Mouse (Mus musculus) megakaryocyte, embryonic 14.5 days (primary cell): ENCODE results near the gene Cilp. TPM values are rescaled to one million over a fixed set of nuclear protein-coding genes. Genes with fewer than 3 reads are reported as not detected.
A peak's percentile ranks its signal among the peaks of the same experiment; 100 is the strongest.
"Not testable (repeated sequence)": the region's sequence is repeated elsewhere in the genome, so short reads cannot be mapped to it uniquely, and the experiment has no call there.

Source experiments
- H3K27me3 ChIP-seq: replicated peaks from 2 replicates; pipeline ENCODE3; 2012; ENCODE audit warnings: inconsistent platforms
- H3K36me3 ChIP-seq: replicated peaks from 2 replicates; pipeline ENCODE3; 2012; ENCODE audit warnings: low read length, inconsistent platforms, mixed read lengths
- H3K4me1 ChIP-seq: 2 replicates; pipeline ENCODE4 v1.6.1; 2012; ENCODE audit warnings: inconsistent platforms
- H3K4me3 ChIP-seq: replicated peaks from 2 replicates; pipeline ENCODE3; 2012; ENCODE audit warnings: moderate library complexity, mild to moderate bottlenecking, inconsistent platforms
- H3K9me3 ChIP-seq: 2 replicates; pipeline ENCODE4 v1.6.1; 2012; ENCODE audit warnings: inconsistent platforms
- FLI1 ChIP-seq: IDR thresholded peaks from 2 replicates; pipeline ENCODE4 v1.6.1; 2012; ENCODE audit warnings: low read length, inconsistent platforms, mixed read lengths
- GATA1 ChIP-seq: IDR thresholded peaks from 3 replicates; pipeline ENCODE4 v1.6.1; 2012; ENCODE audit warnings: mixed read lengths, low read length, inconsistent platforms, borderline replicate concordance
- polyA plus RNA-seq: library from polyadenylated mRNA; stranded (reverse); fragments of >175 nt; gene quantifications from 2 replicates; pipeline ENCODE4 v1.2.3, GENCODE M21; 2012; ENCODE audit warnings: low replicate concordance; ENCODE audit not compliant: insufficient read depth

Gene Cilp
- polyA plus RNA-seq = 0.03 TPM in 1 of 2 replicates, not detected in the other

GRCm38 (mm10) chr9:65264959-65265358 lies at the start of gene Cilp:
Cilp (plus strand) TSS chr9:65265180.
- H3K4me1 ChIP-seq = no peaks in the 10 kb centered on the region
- TF ChIP-seq GATA1 (no peak), FLI1 (no peak)
- no peak within 1 kb of the TSS for H3K4me3 ChIP-seq
- H3K9me3 ChIP-seq = no peaks in the 10 kb centered on the region
- peaks cover 66% of the 10 kb centered on the region for H3K27me3 ChIP-seq
- H3K36me3 ChIP-seq = no peaks in the 10 kb centered on the region

- H3K9me3 ChIP-seq = peaks cover 3% of the 10 kb centered on the region; the same call in 1 of the 2 replicates
- H3K4me3 ChIP-seq = peak overlapping the region; percentile 95
- H3K27me3 ChIP-seq = no peaks in the 10 kb centered on the region
- peaks cover 48% of the 10 kb centered on the region for H3K4me1 ChIP-seq
- no peaks in the 10 kb centered on the region for H3K36me3 ChIP-seq
- TF ChIP-seq FLI1 (no peak), GATA1 (peak; percentile 57; the same call in 1 of the 3 replicates)
Observed at GRCm38 (mm10) chr9:65215494-65216126, 49.4 kb upstream of the Cilp start.

GRCm38 (mm10) chr9:65216972-65217371 lies 48.0 kb upstream of the Cilp start:
- H3K4me3 ChIP-seq = peak overlapping the region; percentile 81
- H3K9me3 ChIP-seq = peaks cover 3% of the 10 kb centered on the region; the same call in 1 of the 2 replicates
- peaks cover 3% of the 10 kb centered on the region for H3K27me3 ChIP-seq
- no peaks in the 10 kb centered on the region for H3K36me3 ChIP-seq
- H3K4me1 ChIP-seq = peaks cover 55% of the 10 kb centered on the region
- no peak for TF ChIP-seq FLI1

- Histone ChIP-seq H3K36me3 (no peaks in the 10 kb centered on the region), H3K27me3 (peaks cover 3% of the 10 kb centered on the region), H3K9me3 (no peaks in the 10 kb centered on the region), H3K4me1 (peaks cover 55% of the 10 kb centered on the region), H3K4me3 (peak overlapping the region; percentile 64)
- no peak for TF ChIP-seq GATA1
- no peak for TF ChIP-seq FLI1
Observed at GRCm38 (mm10) chr9:65217661-65218060, 47.3 kb upstream of the Cilp start.

- Histone ChIP-seq H3K4me3 (no peak overlapping the region), H3K9me3 (peaks cover 8% of the 10 kb centered on the region), H3K4me1 (peaks cover 55% of the 10 kb centered on the region), H3K27me3 (peaks cover 3% of the 10 kb centered on the region), H3K36me3 (no peaks in the 10 kb centered on the region)
- no peak for TF ChIP-seq GATA1
- no peak for TF ChIP-seq FLI1
Observed at GRCm38 (mm10) chr9:65218916-65219315, 46.1 kb upstream of the Cilp start.

DNA sequence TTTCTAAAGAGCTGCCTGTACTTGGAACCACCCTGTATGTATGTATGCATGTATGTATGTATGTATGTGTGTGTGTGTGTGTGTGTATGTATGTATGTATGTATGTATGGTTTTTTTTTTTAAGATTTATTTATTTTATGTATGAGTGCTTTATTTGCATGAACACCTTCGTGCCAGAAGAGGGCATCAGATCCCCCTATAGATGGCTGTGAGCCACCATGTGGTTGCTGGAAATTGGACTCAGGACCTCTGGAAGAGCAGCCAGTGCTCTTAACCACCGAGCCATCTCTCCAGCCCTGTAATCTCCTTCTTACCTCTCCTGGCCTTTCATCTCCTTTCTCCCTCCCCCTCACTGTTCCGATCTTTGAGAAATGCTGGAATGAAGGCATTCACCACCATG lies 44.6 kb upstream of the Cilp start:
- H3K4me1 ChIP-seq = peaks cover 45% of the 10 kb centered on the region
- not testable (repeated sequence) for H3K36me3 ChIP-seq, H3K9me3 ChIP-seq, H3K27me3 ChIP-seq, H3K4me3 ChIP-seq

GRCm38 (mm10) chr9:65223927-65224326 lies 41.1 kb upstream of the Cilp start:
- Histone ChIP-seq H3K9me3 (peaks cover 8% of the 10 kb centered on the region), H3K4me3 (no peak overlapping the region), H3K4me1 (peaks cover 12% of the 10 kb centered on the region), H3K27me3 (peaks cover 3% of the 10 kb centered on the region), H3K36me3 (no peaks in the 10 kb centered on the region)
- TF ChIP-seq FLI1 = no peak

GRCm38 (mm10) chr9:65225795-65226194 lies 39.2 kb upstream of the Cilp start:
- peaks cover 8% of the 10 kb centered on the region for H3K9me3 ChIP-seq
- peaks cover 2% of the 10 kb centered on the region for H3K27me3 ChIP-seq
- H3K4me3 ChIP-seq = no peak overlapping the region
- H3K36me3 ChIP-seq = no peaks in the 10 kb centered on the region
- H3K4me1 ChIP-seq = peaks cover 5% of the 10 kb centered on the region
- TF ChIP-seq FLI1 = no peak
- TF ChIP-seq GATA1 = no peak

DNA sequence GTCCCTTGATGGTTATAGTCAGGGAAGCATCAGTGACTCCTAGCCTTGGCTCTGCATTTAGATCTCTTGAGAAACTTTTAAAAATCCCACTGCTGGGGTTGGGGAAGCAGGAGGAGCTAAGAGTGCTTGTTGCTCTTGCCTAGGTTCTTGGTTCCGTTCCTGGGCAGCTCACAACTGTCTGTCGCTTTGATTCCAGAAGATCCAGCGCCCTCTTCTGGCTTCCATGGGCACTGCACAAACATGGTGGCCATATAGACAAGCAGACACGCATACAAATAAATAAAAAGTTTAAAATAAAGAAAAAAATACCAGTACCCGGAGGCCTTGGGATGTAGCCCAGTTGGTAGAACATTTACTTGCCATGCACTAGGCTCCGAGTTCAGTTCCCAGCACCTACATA lies 34.7 kb upstream of the Cilp start:
- Histone ChIP-seq H3K4me3 (no peak overlapping the region), H3K27me3 (no peaks in the 10 kb centered on the region), H3K4me1 (peaks cover 6% of the 10 kb centered on the region; the same call in 1 of the 2 replicates), H3K9me3 (peaks cover 15% of the 10 kb centered on the region), H3K36me3 (peaks cover 6% of the 10 kb centered on the region)
- TF ChIP-seq FLI1 (no peak), GATA1 (no peak)

DNA sequence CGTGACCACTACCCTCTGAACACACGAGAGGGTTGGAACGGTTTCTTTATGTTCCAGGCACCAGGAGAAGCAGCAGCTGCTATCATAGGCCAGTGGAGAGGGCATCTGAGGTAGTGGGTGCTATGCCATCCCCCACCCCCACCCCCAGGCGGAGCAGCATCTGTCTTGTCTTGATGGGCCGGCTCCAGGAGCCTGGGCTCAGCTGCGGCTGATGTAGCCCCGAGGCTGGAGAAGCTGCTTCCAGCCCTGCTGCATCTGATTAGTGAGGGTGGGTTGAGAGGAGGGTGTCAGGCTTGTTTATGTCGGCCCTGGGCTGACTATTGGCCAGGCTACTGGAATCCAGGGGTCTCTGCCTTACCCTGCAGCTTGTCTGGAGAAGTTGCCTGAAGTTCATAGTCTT lies 33.7 kb upstream of the Cilp start:
- H3K27me3 ChIP-seq = peaks cover 5% of the 10 kb centered on the region
- H3K36me3 ChIP-seq = peaks cover 6% of the 10 kb centered on the region
- H3K4me1 ChIP-seq = peaks cover 6% of the 10 kb centered on the region; the same call in 1 of the 2 replicates
- no peak overlapping the region for H3K4me3 ChIP-seq
- H3K9me3 ChIP-seq = peaks cover 15% of the 10 kb centered on the region
- TF ChIP-seq FLI1 (no peak), GATA1 (no peak)
